Mouse (Mus musculus): Measurements from ENCODE around the gene Vamp5.

- TF ChIP-seq POLR2A (IDR thresholded peaks at IDR 0.05; ENCODE audit: control insufficient read depth in 1 of 2, insufficient read depth in 1 of 2, low read depth in 1 of 2, low read length in 2 of 2, poor library complexity in 1 of 2) (no peak), CTCF (IDR thresholded peaks at IDR 0.05 in 2 of 3, conservative IDR thresholded peaks at IDR 0.05 in 1 of 3; ENCODE audit: control insufficient read depth in 1 of 3, insufficient read depth in 1 of 3, low read depth in 2 of 3, low read length in 3 of 3, poor library complexity in 1 of 3, severe bottlenecking in 1 of 3) (no peak), EP300 (IDR thresholded peaks at IDR 0.05; ENCODE audit: low read depth in 1 of 2, low read length in 2 of 2) (no peak), NELFE (IDR thresholded peaks at IDR 0.05; ENCODE audit: low read depth, low read length) (no peak), MAFK (IDR thresholded peaks at IDR 0.05; ENCODE audit: borderline replicate concordance, low read depth, low read length) (no peak), POLR2AphosphoS2 (IDR thresholded peaks at IDR 0.05; ENCODE audit: low read length) (no peak), TBP (IDR thresholded peaks at IDR 0.05; ENCODE audit: low read depth, low read length) (no peak), ZNF384 (IDR thresholded peaks at IDR 0.05; ENCODE audit: low read depth, low read length) (no peak), RAD21 (IDR thresholded peaks at IDR 0.05; ENCODE audit: low read depth, low read length) (no peak), CHD2 (IDR thresholded peaks at IDR 0.05; ENCODE audit: low read length) (no peak), NRF1 (IDR thresholded peaks at IDR 0.05; ENCODE audit: insufficient read depth, low read depth, low read length, poor library complexity, severe bottlenecking) (no peak), E2F4 (IDR thresholded peaks at IDR 0.05; ENCODE audit: borderline replicate concordance, low read depth, low read length) (no peak), SMC3 (IDR thresholded peaks at IDR 0.05; ENCODE audit: low read depth, low read length) (no peak), GABPA (IDR thresholded peaks at IDR 0.05; ENCODE audit: low read depth, low read length) (no peak)
Observed at GRCm38 (mm10) chr6:72429061-72429842, 49.0 kb upstream of the Vamp5 start.

Measured in MEL (cell line).